Mouse (Mus musculus): ENCODE data around the gene Vta1. TPM values are rescaled to one million over a fixed set of nuclear protein-coding genes. Genes with fewer than 3 reads are reported as not detected.

The Vta1 gene
- total RNA-seq (2023) = 10 to 100 TPM; 40.7 to 47.7 TPM

DNA sequence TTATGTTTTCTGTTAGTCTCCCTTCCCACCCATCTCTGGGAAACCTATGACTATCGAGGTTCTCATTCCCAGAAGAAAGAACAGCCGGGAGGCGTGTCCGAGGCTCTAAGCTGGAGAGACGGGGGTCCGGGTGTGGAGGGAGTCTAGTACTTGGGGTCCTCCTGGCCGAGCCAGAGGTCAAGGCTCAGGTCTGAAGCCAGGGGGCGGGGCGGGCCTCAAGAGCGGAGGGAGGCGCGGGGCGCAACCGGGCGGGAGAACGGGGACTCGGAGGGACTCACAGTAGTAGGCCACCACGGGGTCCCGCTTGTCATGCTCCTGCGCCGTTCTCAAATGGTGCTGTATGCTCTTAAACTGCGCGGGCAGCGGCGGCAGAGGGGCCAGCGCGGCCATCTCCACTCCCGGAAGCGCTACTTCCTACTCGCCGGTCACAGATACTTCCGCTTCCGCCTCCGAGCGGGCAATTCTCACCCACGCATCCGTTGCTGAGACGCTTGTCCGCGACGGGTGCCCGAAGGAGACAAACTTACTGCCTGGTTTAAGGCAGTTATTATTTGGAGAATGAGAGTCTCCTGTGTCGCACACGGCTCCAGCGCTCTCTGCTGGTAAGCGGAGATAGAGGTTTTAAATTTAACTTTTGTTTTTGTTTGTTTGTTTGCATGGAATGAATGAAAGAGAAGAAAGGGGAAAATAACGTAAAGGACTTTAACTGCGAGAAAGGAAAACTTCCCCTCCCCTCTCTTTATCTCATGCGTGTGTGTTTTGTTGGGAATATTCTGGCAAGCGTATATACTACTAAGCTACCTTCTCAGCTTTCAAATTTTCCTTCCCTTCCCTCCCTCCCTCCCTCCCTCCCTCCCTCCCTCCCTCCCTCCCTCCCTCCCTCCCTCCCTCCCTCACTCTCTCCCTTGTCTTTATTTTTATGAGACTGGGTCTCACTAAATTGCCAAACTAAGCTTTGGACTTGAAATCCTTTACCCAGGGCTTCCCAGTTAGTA, at the start of gene Vta1, which contains the start of gene Nmbr:
Gene Vta1 (minus strand): TSS at position 489 of the 995 bp plus-strand sequence.
Gene Nmbr (plus strand): TSS at position 520 of the 995 bp plus-strand sequence.

DNA sequence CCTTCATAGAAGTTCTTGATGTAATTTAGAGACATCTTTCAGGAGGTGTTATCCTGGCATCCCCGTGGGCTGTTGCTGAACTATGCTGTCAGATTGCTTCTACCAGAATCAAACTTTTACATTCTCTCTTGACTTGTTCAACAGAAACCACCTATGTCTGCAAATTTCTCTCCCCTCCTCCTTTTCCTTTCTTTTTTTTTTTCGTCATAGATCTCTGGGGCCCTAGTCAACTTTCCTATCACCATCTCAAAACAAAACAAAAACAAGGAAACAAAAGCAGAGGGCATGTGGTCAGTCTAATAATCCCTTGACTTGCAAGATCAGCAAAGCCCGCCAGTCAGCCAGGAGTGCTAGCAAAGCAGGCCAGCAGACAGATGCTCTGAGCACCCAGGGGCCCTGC, 12.8 kb upstream of the Vta1 start, which contains the start of gene Gje1:
Gene Gje1 (minus strand): TSS at position 101 of the 400 bp plus-strand sequence.

Other genes with a start within 250 kb of the Vta1 start
- not detected for gene Adgrg6, start 159.9 kb downstream of the Vta1 start, total RNA-seq (2023)
- not detected for gene Nmbr, start within 50 bp of the Vta1 start, total RNA-seq (2023)
- not detected for gene Gje1, start 12.7 kb upstream of the Vta1 start, total RNA-seq (2023)

Data from T-cell, adult 66 days (primary cell).